Mouse (Mus musculus) megakaryocyte, embryonic 14.5 days (primary cell): ENCODE results near the gene Pou3f1.

Experiments used
- FLI1 ChIP-seq: IDR thresholded peaks from 2 replicates; pipeline ENCODE4 v1.6.1; 2012; ENCODE audit warnings: low read length, inconsistent platforms, mixed read lengths
- GATA1 ChIP-seq: IDR thresholded peaks from 3 replicates; pipeline ENCODE4 v1.6.1; 2012; ENCODE audit warnings: mixed read lengths, low read length, inconsistent platforms, borderline replicate concordance

- no peak for TF ChIP-seq FLI1
- no peak for TF ChIP-seq GATA1
These were observed 16.9 kb upstream of the Pou3f1 start for GRCm38 (mm10) chr4:124639715-124640114.
